In the genomic region with DNA sequence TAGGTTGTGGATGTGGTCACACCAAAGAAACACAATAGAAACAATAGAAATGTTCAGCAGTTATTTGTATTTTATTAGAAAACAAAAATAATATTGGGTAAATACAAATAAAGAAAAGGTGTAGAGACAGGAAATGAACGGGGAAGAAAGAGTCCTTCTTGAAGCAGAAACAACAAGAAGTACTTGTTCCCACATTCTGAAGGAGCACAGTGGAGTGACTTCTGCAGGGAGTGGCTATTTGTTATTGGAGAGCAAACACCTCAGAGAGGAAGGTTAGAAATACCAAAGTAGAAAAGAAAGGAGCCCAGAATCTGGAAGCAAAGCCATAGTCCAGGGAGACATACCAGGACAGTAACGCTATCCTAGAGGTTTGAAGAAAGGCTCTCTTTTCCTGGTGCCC, we compare ENCODE assay signal across 12 mouse cellular contexts. TPM values are rescaled to one million over a fixed set of nuclear protein-coding genes. Genes with fewer than 3 reads are reported as not detected.
"Had no signal": no experiment of that assay in that cellular context is flagged by ENCODE, and none has a peak within 500 bp of the region (broad histone marks: within the 10 kb centered on the region; RNA-seq: fewer than 3 reads in every experiment).

No protein-coding gene starts in this region.

RNA-seq across cellular contexts. Expression of a gene that starts 0.7 kb away (rescaled TPM):
- polyA plus RNA-seq: neural tube, embryonic 13.5 days; neural tube, embryonic 14.5 days; neural tube, embryonic 15.5 days; small intestine, adult 2 months; spleen, adult 2 months; stomach, embryonic 14.5 days; stomach, embryonic 15.5 days; stomach, embryonic 16.5 days; testis, adult 2 months; thymus, adult 2 months; thymus, postnatal 0 days; urinary bladder, adult 2 months had no signal

RNA-seq across cellular contexts. Expression of a gene that starts 11.3 kb away (rescaled TPM):
- polyA plus RNA-seq: neural tube, embryonic 13.5 days; neural tube, embryonic 14.5 days; neural tube, embryonic 15.5 days; small intestine, adult 2 months; spleen, adult 2 months; stomach, embryonic 14.5 days; stomach, embryonic 15.5 days; stomach, embryonic 16.5 days; testis, adult 2 months; thymus, adult 2 months; thymus, postnatal 0 days; urinary bladder, adult 2 months had no signal

RNA-seq across cellular contexts. Expression of a gene that starts 13.3 kb away (rescaled TPM):
- polyA plus RNA-seq: neural tube, embryonic 13.5 days; neural tube, embryonic 14.5 days; neural tube, embryonic 15.5 days; small intestine, adult 2 months; spleen, adult 2 months; stomach, embryonic 14.5 days; stomach, embryonic 15.5 days; stomach, embryonic 16.5 days; testis, adult 2 months; thymus, adult 2 months; thymus, postnatal 0 days; urinary bladder, adult 2 months had no signal

RNA-seq across cellular contexts. Expression of a gene that starts 17.6 kb away (rescaled TPM):
- polyA plus RNA-seq: neural tube, embryonic 13.5 days; neural tube, embryonic 14.5 days; neural tube, embryonic 15.5 days; small intestine, adult 2 months; spleen, adult 2 months; stomach, embryonic 14.5 days; stomach, embryonic 15.5 days; stomach, embryonic 16.5 days; testis, adult 2 months; thymus, adult 2 months; thymus, postnatal 0 days; urinary bladder, adult 2 months had no signal

RNA-seq across cellular contexts. Expression of a gene that starts 17.8 kb away (rescaled TPM):
- polyA plus RNA-seq: neural tube, embryonic 13.5 days; neural tube, embryonic 14.5 days; neural tube, embryonic 15.5 days; small intestine, adult 2 months; spleen, adult 2 months; stomach, embryonic 14.5 days; stomach, embryonic 15.5 days; stomach, embryonic 16.5 days; testis, adult 2 months; thymus, adult 2 months; thymus, postnatal 0 days; urinary bladder, adult 2 months had no signal
